Mouse (Mus musculus): ENCODE data around the gene Hmg20b.

The Hmg20b gene

DNA sequence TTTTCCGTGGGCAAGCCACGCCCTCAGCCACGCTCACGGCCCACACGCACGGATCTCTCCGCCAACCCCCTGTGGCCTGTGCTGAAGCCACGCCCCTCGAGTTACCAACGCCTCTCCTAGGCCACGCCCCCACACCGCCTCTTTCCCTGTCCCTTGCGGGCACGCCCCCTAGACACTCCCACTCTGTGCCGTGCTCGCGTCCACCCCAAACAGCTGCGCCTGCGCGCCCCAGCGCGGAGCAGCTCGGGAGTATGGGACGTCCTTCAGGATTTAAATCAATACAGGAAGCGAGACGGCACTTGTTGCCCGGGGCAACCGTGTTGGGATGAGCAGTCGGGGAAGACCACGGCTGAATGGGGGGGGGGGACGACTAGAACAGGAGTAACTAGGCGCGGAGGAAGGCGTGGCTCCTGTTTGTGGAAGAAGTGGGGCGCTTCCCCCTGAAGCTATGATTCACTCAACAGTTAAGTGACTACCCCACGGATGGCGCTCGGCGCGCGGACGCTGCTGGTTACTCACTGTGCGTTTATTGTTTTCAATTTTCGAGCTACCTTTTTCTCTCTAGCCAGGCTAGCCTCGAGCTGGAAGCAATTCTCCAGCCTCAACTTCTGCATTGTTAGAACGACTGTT, 28.4 kb upstream of the Hmg20b start:
- peak; percentile 100 for DNase-seq (ENCODE audit: low read depth, low spot score)

DNA sequence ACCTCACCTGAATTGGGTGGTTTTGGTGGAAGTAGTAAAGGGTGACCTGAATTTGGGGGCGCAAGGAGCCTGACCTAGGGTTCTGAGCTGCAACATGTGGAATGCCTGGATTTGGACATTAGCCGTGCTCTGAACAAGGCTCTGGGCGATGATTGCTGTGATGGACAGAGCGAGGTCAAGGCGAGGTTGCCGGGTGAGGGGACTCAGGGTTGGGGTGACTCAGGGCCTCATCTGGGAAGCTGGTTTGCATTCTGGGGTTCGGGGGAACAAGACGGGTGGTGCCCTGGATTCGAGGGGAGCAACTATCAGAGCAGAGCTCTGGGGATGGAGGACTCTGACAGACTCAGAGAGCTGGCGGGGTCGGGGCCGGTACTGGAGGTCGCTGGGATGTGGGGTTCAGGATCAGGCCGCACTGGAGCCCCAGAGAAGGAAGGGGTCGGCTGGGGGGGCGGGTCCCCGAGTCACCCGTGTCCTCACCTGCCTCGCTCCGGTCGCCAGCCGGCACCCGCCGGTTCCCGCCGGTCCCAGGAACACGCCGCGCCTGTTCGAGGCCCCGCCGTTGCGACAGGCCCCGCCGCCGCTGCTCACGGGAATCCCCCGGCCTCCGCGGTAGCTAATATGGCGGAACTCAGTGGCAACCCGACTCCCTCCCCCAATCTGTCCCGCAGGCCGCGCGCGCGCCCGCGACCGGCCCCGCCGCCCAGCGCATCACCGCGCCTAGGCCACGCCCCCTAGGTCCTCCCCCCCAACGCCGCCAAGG, 27.7 kb upstream of the Hmg20b start, which contains the start of gene Fzr1:
TSS of gene Fzr1 (minus strand) at position 724 of the 760 bp plus-strand sequence.
- DNase-seq (ENCODE audit: low read depth, low spot score), result no peak

DNA sequence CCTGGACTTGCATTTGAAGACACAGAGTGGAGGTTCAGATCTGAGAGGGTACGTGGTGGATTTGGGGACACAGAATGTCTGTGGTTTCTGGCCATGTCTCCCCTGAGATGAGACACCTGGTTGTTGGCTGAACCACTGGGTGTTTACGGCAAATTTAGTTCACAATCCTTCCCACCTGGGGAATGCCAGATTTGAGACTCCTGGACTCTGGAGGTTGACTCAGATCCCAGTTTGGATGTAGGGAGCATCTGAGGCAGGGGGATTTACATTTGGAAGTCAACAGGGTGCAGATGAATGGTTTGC, 27.0 kb upstream of the Hmg20b start:
- DNase-seq (ENCODE audit: low read depth, low spot score), result no peak

DNA sequence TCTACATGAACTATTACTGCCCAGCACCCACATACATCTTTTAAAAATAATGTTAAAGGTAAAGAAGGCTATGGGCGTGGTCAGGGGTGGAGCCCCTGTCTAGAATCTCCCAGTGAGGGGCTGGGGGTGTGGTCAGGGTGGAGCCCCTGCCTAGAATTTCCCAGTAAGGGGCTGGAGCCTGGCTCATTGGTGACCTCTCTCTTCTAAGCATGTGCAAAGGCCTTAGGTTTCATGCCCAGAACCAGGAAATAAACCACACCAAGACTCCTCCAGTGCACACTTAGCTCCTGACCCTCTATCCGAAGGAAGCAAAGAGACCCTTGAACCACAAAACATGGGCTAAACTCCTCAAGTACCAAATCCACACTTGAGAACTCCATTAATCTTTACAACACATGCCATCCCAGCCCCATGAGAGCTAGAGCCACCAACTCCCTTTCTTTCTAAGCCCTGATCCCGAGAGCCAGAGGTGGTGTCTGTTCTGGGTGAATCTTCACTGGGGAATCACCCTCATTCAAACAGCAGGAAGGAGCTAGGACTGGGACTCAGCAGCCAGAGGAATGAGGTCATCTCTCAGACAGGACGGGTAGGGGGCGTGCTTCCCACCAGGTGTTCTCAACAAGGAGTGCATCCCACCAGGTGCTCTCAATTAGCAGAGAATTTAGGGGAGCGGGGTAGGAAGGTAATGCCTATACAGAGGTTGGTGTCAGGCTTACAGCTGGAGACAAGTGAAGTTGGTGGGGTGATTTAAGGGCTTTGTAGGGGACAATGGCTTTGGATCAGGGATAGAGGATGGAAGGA, 26.5 kb upstream of the Hmg20b start:
- DNase-seq (ENCODE audit: low read depth, low spot score), result no peak

DNA sequence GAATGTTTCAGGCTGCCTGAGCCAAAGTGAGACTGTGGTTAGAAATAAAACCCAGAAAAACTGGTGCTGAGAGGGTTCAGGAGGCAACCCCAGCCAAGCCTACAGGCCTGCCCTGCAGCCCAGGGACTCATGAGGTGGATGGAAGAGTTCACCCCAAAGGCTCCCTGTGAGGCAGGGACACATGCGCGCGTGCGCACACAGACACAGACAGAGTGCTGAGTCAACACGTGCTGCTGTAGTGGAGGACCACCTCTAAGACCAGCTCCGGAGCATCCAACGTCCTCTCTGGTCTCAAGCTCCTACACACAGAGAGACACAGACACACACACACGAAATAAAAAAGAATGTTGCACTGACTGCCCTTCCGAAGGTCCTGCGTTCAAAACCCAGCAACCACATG, 25.0 kb upstream of the Hmg20b start:
- no peak for DNase-seq (ENCODE audit: low read depth, low spot score)

DNA sequence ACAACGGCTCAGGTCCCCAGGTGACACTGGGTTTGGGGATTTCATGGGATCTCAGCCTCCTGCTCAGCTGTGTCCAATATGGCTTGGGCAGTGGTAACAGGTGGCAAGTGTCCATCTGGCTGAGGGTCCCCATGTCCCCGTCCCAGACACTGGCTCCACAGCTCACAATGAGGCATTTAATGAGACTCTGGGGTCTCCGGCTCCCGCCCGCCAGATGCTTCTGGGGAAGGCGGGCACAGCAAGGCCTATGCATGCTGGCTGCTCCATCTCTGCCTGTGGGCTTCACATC, 16.9 kb upstream of the Hmg20b start:
- no peak for DNase-seq (ENCODE audit: low read depth, low spot score)

DNA sequence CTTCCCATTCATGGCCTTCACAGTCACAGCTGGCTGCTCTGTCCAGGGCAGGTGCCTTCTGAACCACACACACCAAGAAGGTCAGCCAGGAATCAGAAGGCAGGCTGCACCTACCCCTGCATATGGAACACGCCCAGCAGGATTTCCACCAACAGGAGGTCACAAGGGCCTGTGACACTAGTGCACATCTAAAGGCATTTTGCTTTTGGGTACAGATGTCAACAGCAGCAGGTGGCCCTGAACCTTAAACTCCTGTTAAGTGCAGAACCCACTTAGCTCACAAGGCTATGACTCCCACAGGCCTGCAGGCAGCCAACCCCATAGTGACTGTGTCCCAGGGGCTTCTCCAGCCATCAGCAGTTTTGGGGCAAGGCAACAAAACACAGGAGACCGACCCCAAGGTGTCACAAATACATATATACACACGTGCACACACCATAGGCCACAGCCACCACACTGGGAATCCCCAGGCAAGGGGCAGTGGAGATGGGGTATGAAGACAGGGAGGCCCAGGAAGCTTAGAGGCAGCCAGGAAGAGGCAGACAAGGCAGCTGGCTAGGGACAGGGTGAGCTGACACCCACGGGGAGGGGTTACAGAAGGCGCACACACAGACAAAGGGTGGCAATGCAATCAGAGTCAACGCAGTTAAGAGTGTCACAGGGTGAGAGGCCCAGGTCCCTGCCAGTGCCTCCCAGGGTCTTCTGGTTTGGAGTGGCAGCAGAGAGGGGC, 16.4 kb upstream of the Hmg20b start:
- DNase-seq (ENCODE audit: low read depth, low spot score), result no peak

DNA sequence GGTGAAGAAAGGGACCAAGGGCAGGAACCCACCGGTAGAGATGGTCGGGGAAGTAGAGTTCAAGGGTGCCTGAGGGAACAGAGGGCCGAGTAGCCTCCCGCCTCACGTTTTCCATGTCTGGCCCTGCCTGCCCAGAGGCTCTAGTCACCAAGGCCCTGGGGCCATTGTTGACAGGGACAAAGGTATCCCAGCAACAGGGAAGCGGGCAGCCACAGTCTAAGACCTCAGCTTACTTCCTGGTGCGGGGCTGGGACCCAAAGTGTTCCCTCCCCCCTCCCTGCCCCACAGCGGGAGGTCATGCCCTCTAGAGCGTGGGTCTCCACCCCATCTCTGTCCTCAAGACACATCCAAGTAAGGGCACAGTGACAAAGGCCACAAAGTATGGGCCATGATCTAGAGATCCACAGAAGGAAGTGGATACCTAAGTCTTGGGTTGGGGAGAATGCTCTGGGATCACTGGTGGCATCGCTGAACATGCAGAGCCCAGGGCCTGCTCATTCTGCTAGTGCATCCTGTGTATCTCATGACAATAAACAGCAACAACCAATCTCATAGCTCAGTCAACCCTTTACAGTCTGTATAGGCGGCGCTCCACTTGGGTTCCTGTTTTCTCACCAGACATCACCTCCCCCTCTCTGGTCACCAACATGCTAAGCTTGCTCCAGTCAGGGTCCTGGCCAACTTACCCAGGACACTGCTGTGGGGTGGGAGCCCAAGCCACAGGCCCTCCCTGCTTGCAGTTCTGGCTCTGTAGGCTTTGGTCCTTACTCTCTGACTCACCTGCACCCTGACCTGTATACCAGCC, 15.6 kb upstream of the Hmg20b start, which contains the start of gene 4930404N11Rik:
TSS of gene 4930404N11Rik (minus strand) at position 145 of the 805 bp plus-strand sequence.
- DNase-seq (ENCODE audit: low read depth, low spot score), result no peak

DNA sequence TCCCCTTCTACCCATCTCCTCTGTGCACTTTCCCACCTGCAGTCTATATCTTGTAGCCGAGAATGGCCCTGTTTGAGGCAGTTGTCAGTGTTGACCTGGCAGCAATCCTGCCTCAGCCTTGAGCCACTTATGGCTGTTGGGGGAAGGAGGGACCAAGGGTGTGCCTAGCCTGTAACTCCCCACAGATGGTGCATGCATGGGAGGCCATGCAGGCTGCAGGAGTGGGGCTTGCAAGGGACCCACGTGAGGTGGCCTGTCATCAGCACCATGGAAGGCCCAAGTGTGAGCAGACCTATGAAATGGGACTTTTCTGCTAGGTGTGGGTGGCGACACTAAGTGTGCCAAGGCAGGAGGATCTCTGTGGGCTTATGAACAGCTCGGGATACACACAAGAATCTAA, 14.8 kb upstream of the Hmg20b start:
- DNase-seq (ENCODE audit: low read depth, low spot score), result no peak

DNA sequence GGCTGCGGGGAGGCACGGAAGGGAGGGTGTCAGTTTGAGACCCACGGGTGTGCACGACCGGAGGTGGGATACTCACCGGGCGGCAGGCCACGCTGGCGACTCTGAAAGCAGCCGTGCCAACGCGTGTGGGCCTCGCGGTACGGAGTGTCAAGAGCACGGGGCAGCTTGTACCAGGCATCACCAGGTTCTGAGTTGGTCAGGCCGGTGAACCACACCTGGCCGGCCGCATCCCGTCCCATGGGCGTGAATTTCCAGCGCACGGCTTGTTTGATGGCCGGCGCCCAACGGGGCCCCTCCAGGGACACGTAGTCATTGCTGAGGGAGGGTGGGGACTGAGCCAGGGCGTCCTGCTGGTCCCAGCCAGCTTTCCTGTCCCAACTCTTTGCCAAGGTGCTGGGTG, 14.4 kb upstream of the Hmg20b start:
- no peak for DNase-seq (ENCODE audit: low read depth, low spot score)

DNA sequence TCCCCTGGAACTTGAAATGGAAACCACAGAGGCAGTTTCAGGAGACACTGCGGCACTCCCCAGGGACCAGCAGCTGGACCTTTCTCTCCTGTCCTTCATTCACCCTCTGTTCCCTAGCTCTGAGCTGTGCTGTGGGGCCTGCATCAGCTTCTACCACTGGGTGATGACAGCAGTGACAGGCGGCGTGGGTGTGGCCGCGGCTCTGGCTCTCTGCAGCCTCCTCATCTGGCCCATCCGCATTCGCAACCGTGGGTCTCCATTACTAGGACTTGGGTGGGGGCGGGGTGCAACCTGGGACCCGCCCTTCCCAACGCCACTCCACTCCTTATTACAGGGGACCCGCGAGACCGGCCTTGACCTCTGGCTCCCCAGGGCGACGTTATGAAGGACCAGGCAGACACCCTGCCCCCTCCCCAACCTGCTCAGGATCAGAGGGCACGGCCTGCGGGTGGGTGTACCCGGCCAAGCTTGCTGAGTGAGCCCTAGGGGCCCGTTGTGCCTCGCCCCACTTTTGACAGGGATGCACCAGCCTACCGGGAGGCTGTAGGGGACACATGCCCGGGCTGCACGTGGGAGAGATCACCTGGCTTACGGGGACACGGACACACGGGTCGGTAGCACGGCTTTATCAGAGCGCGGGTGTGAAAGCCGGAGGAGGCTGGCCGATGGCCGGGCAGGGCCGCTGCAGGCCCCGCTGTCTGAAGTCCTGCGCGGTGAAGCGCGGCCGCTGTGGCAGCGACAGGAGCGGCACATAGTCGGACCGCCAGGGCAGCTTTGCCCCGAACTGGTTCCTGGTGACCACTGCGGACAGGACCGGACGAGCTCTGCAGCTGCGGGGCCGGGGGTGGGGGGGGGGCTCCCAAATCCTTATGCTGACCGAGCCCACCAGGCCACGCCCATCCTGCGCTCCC, 13.4 kb upstream of the Hmg20b start:
- no peak for DNase-seq (ENCODE audit: low read depth, low spot score)

DNA sequence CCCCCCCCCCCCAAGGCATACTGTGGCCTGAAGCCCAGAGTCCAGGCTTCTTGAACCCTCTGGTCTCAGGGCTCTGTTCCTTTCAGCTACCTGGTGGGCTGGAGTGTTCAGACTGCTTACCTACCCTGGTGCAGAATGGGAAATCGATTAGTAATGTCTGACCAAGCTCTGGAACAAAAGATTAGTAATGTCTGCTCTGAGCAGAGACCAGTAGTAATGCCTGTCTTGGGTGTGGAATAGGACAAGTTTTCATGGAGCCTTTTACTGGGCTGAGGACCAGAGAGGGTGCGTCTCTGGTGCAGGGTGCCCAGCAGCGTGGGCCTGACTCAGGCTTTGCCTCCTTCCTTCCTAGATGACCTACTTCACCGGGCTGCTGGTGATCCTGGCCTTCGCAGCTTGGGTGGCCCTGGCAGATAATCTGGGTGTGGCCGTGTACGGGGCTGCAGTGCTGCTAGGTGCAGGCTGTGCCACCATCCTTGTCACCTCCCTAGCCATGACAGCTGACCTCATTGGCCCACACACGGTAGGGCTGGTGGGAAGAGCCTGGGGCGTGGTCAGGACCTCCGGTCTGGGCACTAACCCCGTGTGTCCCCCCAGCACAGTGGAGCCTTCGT, 12.2 kb upstream of the Hmg20b start:
- DNase-seq (ENCODE audit: low read depth, low spot score), result peak; percentile 77

DNA sequence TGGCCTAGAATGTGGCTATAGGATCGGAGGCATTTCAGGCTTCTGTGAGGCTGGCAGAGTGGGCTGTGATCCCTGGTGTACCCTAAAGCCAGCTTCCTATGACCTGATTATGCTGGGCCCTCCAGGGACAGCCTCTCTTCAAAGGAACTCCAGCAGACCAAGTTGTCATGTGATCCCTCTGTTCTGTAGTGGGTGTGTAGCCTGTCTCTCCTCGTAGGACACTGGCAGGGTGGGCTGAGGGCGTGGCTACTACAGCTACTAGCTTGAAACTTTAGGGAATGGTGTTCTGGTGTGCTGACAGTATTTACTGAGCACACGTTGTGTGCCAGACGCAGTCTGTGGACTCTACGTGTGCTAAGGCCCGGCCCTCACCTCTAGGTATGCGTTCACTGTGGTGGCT, 10.4 kb upstream of the Hmg20b start:
- DNase-seq (ENCODE audit: low read depth, low spot score), result no peak

DNA sequence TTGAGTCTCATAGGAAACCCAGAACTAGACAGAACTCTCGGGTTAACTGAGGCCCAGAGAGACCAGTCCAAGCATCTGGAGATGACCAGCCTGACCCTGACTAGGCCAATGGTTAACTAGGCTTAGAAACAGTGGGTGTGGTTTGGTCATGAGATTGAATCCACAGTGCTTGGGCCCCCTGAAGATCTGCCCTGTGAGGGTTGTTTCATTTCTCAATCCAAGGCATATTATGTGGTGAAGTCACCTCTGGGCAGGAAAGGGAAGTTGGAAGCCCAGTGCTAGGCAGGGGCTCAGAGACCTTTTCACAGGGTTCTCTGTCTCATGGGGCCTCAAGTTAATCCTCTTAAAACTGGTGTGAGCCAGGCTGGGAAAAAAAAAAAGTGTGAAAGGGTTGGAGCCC, 8.6 kb upstream of the Hmg20b start:
- no peak for DNase-seq (ENCODE audit: low read depth, low spot score)

DNA sequence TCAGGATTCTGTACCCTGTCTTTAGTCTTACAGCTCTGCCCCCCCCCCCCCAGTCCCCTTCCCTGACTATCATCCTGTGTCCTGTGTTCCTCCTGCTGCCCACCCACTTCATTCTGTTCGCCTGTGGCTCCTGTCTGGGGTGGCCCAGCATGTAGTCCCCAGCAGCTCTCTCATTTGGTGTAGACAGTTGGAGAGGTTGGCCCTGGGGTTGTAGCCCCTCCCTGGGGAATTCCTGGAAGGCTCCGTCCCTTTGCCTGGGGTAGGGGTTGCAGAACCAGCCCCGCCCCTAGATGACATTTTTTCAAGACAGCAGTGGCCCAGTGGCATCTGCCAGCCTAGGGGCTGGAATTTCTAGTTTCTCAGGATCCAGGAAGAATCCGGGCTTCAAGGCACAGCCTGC, 7.9 kb upstream of the Hmg20b start:
- no peak for DNase-seq (ENCODE audit: low read depth, low spot score)

DNA sequence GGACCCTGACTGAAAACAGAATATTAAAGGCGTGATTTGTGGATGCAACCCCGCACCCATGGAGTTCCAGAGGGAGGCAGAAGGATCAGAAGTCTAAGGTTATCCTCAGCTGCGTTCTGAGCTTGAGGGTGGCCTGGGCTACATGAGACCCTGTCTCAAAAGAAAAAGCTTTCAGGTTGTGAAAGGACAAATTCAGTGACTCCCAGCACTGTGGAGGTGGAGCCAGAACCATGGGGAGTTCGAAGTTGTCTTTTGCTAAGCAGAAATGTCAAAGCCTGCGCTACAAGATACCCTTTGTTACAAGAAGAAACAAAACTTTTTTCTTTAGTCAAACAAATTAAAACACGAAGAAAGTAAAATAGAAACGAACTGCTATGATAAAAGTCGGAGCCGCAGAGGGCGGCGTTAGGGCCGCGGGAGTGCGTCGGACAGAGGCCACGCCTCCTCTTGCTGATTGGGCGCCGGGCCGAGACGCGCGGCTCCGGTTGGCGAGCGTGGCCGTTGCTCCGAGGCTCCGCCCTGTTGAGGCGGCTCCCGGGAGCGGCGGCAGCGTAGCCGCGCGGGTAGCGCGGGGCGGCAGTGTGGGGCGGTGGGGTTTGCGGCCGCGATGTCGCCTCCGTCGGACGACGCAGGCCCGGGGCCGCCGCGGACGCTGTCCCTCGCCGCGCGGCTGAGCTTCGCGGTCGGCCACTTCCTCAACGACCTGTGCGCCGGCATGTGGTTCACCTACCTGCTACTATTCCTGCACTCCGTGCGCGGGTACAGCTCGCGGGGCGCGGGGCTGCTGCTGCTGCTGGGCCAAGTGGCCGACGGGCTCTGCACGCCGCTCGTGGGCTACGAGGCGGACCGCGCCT, 6.9 kb upstream of the Hmg20b start, which contains the start of gene Mfsd12:
TSS of gene Mfsd12 (plus strand) at position 501 of the 854 bp plus-strand sequence.
- peak; percentile 83 for DNase-seq (ENCODE audit: low read depth, low spot score)

DNA sequence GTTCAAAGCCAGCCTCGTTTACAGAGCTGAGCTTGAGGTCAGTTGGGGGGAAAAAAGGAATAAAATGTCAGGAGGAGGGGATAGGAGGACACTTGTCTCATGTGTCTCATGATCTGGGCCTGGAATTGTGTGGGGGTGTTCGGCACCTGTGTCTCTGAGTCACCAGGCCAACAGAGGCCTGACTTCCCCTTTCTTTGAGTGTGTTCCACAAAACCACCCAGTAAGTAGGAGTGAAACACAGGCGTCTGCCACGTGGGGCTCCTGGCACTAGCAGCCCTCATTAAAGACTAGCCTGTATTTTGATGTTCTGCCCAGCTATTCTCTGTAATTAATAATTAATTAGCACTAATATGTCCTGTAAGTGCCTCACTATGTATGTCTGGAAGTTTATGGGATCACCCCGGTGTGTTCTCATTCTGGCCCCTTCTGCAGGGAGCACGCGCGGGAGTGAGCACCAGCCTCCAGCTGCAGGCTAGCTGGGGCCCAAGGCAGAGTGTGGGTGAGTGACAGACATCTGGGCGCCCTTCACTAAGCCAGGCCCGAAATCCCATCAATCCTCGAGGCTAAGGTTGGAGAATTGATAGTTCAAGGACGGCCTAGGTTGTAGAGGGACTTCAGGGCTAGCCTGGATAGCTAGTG, 6.2 kb upstream of the Hmg20b start:
- no peak for DNase-seq (ENCODE audit: low read depth, low spot score)

DNA sequence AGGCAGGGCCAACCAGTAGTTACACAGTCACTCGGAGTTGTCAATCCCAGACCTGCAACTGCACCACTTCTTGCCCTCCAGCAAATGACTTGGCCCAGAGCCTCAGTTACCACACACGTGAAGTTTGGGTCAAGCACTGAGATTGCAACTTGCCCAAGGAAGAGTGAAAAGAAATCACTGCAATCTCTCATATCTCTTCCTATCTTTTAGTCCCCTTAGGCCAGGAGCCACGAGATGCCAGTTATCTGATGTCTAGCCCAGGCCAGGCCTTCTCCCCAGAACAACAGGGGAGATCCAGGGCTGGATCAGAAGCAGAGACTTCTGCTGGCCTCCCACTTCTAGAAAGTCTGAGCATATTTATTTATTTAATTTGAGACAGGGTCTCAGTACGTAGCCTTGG, 5.3 kb upstream of the Hmg20b start:
- no peak for DNase-seq (ENCODE audit: low read depth, low spot score)
